Mouse (Mus musculus) heart, embryonic 16.5 days (tissue): ENCODE results near the gene Rubcnl. TPM values are rescaled to one million over a fixed set of nuclear protein-coding genes. Genes with fewer than 3 reads are reported as not detected.

Source experiments
- ATAC-seq: fragments of 200-750 bp; cut with Nextera tagmentation; replicated peaks from 2 replicates; pipeline ENCODE4 v1.8.0; 2017; ENCODE audit warnings: moderate number of reproducible peaks; ENCODE audit not compliant: insufficient read depth, low FRiP score; ENCODE audit errors: extremely low read depth
- H3K27ac ChIP-seq: fragments of 300-500 bp; sonication (generic); 2 replicates; pipeline ENCODE4 v1.5.1; 2014; ENCODE audit warnings: mild to moderate bottlenecking, low read length, control low read depth, moderate library complexity
- H3K27me3 ChIP-seq: fragments of 300-500 bp; sonication (generic); 2 replicates; pipeline ENCODE4 v1.6.1; 2014; ENCODE audit warnings: low read length, mixed read lengths; ENCODE audit not compliant: control insufficient read depth, insufficient read depth
- H3K36me3 ChIP-seq: fragments of 300-500 bp; sonication (generic); 2 replicates; pipeline ENCODE4 v1.6.1; 2014; ENCODE audit not compliant: control insufficient read depth, insufficient read depth
- H3K4me1 ChIP-seq: fragments of 300-500 bp; sonication (generic); 2 replicates; pipeline ENCODE4 v1.6.1; 2014; ENCODE audit warnings: low read length, mixed read lengths; ENCODE audit not compliant: control insufficient read depth, insufficient read depth
- H3K4me2 ChIP-seq: fragments of 300-500 bp; sonication (generic); 2 replicates; pipeline ENCODE4 v1.6.1; 2014; ENCODE audit warnings: low read depth, mild to moderate bottlenecking, control low read depth, low read length
- H3K4me3 ChIP-seq: fragments of 300-500 bp; sonication (generic); 2 replicates; pipeline ENCODE4 v1.5.1; 2014; ENCODE audit warnings: mild to moderate bottlenecking, control low read depth, low read length
- H3K9ac ChIP-seq: fragments of 300-500 bp; sonication (generic); 2 replicates; pipeline ENCODE4 v1.6.1; 2014; ENCODE audit warnings: low read length, control low read depth
- H3K9me3 ChIP-seq: fragments of 300-500 bp; sonication (generic); replicated peaks from 2 replicates; pipeline ENCODE4 v1.6.1; 2016; ENCODE audit warnings: low read length; ENCODE audit not compliant: control insufficient read depth
- WGBS: fragments of 180-500 bp; shearing (Covaris S2); extraction: QIAGEN DNeasy Blood & Tissue Kit; methylation state at CpG from one replicate; pipeline ENCODE4 v1.1.7; 2014; 5-methylcytosine and 5-hydroxymethylcytosine counted together
- polyA plus RNA-seq: library from polyadenylated mRNA; unstranded; fragments of >200 nt; fragmentation: Nextera tagmentation; extraction: Ambion mirVana; gene quantifications from 2 replicates; pipeline ENCODE4 v1.2.1, GENCODE M21; 2015

The Rubcnl gene
- polyA plus RNA-seq, 1 experiment from 2014 or later: 2.0 TPM

GRCm38 (mm10) chr14:74986527-74986926 is 29.3 kb upstream of the Rubcnl start:
- no peaks in the 10 kb centered on the region for H3K27me3 ChIP-seq
- ATAC-seq: no peak
- 79% methylated on average over 3 of the region's 3 CpGs for WGBS
- no peak overlapping the region for H3K4me2 ChIP-seq
- no peaks in the 10 kb centered on the region for H3K4me1 ChIP-seq
- H3K4me3 ChIP-seq: no peak overlapping the region
- no peaks in the 10 kb centered on the region for H3K36me3 ChIP-seq
- H3K9ac ChIP-seq: no peak overlapping the region
- H3K9me3 ChIP-seq: no peaks in the 10 kb centered on the region
- no peak overlapping the region for H3K27ac ChIP-seq

GRCm38 (mm10) chr14:74989322-74989721 is 26.5 kb upstream of the Rubcnl start:
- Histone ChIP-seq H3K9ac (no peak overlapping the region), H3K4me3 (no peak overlapping the region), H3K4me2 (no peak overlapping the region), H3K36me3 (no peaks in the 10 kb centered on the region), H3K27me3 (no peaks in the 10 kb centered on the region), H3K4me1 (no peaks in the 10 kb centered on the region), H3K27ac (no peak overlapping the region), H3K9me3 (no peaks in the 10 kb centered on the region)
- no peak for ATAC-seq
- WGBS: 59% methylated on average over 4 of the region's 4 CpGs

DNA sequence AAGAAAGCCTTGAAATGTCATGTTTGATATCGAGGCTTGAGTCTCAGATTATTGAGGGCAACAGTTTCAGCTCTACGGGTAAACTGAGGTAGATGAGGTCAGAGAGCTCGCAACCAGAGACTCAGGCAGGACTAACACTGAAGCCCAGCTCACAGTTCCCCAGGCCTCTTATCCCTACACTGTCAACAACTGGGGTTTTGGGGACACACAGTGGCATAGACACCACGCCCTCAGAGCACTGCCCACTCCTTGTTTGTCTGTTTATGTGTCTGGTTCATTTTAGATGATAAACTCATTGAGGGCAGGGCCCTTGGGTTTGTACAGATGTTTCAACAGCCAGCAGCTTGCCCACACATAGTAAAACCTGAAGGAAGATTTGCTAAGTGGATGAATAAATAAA is 25.9 kb upstream of the Rubcnl start:
- Histone ChIP-seq H3K9me3 (no peaks in the 10 kb centered on the region), H3K27me3 (no peaks in the 10 kb centered on the region), H3K4me2 (no peak overlapping the region), H3K36me3 (no peaks in the 10 kb centered on the region), H3K27ac (no peak overlapping the region), H3K4me1 (no peaks in the 10 kb centered on the region), H3K4me3 (no peak overlapping the region), H3K9ac (no peak overlapping the region)
- no peak for ATAC-seq
- 86% methylated on average over 4 of the region's 4 CpGs for WGBS

GRCm38 (mm10) chr14:74990504-74990903 is 25.3 kb upstream of the Rubcnl start:
- Histone ChIP-seq H3K9ac (no peak overlapping the region), H3K4me1 (no peaks in the 10 kb centered on the region), H3K27ac (no peak overlapping the region), H3K36me3 (no peaks in the 10 kb centered on the region), H3K9me3 (no peaks in the 10 kb centered on the region), H3K27me3 (no peaks in the 10 kb centered on the region), H3K4me3 (no peak overlapping the region), H3K4me2 (no peak overlapping the region)
- no peak for ATAC-seq
- 11% methylated on average over 1 of the region's 1 CpGs for WGBS

GRCm38 (mm10) chr14:74996556-74996955 is 19.3 kb upstream of the Rubcnl start:
- no peak for ATAC-seq
- Histone ChIP-seq H3K36me3 (no peaks in the 10 kb centered on the region), H3K27me3 (no peaks in the 10 kb centered on the region), H3K9me3 (no peaks in the 10 kb centered on the region), H3K4me2 (no peak overlapping the region), H3K4me3 (no peak overlapping the region), H3K9ac (no peak overlapping the region), H3K4me1 (peaks cover 4% of the 10 kb centered on the region), H3K27ac (no peak overlapping the region)
- WGBS: 53% methylated on average over 3 of the region's 3 CpGs

- Histone ChIP-seq H3K27ac (no peak overlapping the region), H3K9me3 (no peaks in the 10 kb centered on the region), H3K36me3 (no peaks in the 10 kb centered on the region), H3K4me1 (peaks cover 4% of the 10 kb centered on the region), H3K9ac (no peak overlapping the region), H3K4me3 (no peak overlapping the region), H3K4me2 (no peak overlapping the region), H3K27me3 (no peaks in the 10 kb centered on the region)
- ATAC-seq: no peak
- 85% methylated on average over 2 of the region's 2 CpGs for WGBS
Measured at GRCm38 (mm10) chr14:74997041-74997440, 18.8 kb upstream of the Rubcnl start.

DNA sequence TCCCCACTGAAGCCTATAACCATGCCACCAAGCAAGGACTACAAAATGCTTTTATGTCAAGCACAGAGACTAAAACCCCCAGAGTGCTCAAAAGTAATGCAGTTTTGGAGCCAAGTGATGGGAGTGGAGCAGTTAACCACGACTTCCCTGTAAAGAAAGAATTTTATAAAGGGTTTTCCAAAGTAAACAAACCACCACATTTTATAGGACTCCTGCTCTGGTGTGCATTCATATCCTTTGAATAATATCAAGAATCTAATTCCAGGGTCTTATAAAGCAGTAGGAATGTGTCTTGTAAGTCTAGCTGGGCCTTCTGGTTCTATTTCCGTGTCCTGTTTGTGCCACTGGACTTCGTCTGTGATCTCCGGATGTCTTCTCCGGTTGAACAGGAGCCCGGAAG is 14.5 kb upstream of the Rubcnl start:
- H3K9me3 ChIP-seq: no peaks in the 10 kb centered on the region
- no peaks in the 10 kb centered on the region for H3K36me3 ChIP-seq
- 75% methylated on average over 6 of the region's 6 CpGs for WGBS
- H3K4me2 ChIP-seq: no peak overlapping the region
- H3K27ac ChIP-seq: no peak overlapping the region
- no peak overlapping the region for H3K9ac ChIP-seq
- H3K4me3 ChIP-seq: no peak overlapping the region
- H3K27me3 ChIP-seq: no peaks in the 10 kb centered on the region
- H3K4me1 ChIP-seq: peaks cover 8% of the 10 kb centered on the region
- no peak for ATAC-seq

DNA sequence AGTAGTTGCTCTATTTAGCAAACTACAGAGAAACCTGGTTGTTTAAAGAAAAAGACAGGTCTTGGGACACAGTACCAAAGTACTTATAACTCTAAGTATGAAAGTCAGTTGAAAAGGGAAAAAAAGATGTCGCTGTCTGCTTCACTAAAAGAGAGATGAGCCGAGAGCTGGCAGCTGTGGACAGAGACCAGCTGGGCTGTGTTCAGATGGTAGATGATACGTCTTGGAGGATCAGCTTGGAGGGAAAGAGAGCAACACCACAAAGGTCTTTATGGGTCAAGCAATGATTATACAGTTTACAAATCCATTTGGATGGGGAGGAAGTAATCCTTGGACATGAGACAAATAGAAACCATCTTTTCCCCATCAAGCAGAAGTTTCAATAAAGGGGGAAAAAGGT is 12.5 kb upstream of the Rubcnl start:
- Histone ChIP-seq H3K36me3 (no peaks in the 10 kb centered on the region), H3K27me3 (no peaks in the 10 kb centered on the region), H3K4me1 (peaks cover 4% of the 10 kb centered on the region; the same call in 1 of the 2 replicates), H3K4me2 (no peak overlapping the region), H3K27ac (no peak overlapping the region), H3K9me3 (no peaks in the 10 kb centered on the region), H3K9ac (no peak overlapping the region), H3K4me3 (no peak overlapping the region)
- no peak for ATAC-seq
- WGBS: 66% methylated on average over 3 of the region's 3 CpGs

DNA sequence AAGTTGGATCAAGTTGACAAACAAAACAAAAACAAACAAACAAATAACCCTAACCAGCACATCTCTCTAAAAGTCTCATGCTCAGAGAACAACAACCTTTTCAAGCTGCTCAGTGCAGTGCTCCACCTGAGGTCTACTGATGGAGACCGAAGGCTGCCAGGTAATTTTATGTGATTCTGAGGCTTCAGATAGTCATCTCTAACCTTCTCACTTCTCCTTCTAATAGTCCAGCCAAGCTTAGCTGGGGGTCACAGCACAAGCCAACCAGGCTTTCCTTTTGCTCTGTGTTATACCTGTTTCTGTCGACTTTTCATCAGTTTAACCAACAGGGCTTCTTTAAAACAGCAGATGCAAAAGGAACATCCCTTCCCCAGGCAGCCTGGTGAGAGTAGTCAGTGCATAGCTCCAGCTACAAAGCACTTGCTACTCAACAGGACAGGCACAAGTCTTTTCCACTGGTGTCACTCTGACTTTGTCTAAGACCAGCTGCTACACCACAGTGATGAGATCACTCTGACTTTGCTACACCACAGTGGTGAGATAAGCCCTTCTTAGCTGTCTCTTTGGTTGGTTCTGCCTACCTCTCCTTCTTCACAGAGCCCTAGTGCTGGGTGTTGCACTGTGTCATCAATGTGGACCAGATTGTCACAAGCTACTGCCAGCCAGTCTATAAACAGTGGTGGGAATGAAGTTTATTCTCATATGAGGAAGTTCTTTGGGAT is 10.2 kb upstream of the Rubcnl start:
- peaks cover 5% of the 10 kb centered on the region; the same call in 1 of the 2 replicates for H3K4me1 ChIP-seq
- H3K9ac ChIP-seq: no peak overlapping the region
- 0 out of 2 replicates have a peak, but pooled peaks have one; percentile 45 for ATAC-seq
- H3K4me2 ChIP-seq: no peak overlapping the region
- H3K27me3 ChIP-seq: no peaks in the 10 kb centered on the region
- WGBS: 85% methylated on average over 2 of the region's 2 CpGs
- no peaks in the 10 kb centered on the region for H3K9me3 ChIP-seq
- H3K4me3 ChIP-seq: no peak overlapping the region
- H3K27ac ChIP-seq: no peak overlapping the region
- no peaks in the 10 kb centered on the region for H3K36me3 ChIP-seq
